Comparison of ENCODE assay signal across 24 mouse cellular contexts in genomic region chr5:65794202-65794601, GRCm38 (mm10). TPM values are rescaled to one million over a fixed set of nuclear protein-coding genes. Genes with fewer than 3 reads are reported as not detected.
A peak's percentile ranks its signal among the peaks of the same experiment; 100 is the strongest.
DNase-seq lines count a peak whose midpoint lies in the region; ATAC-seq and TF ChIP-seq lines count a peak whose summit lies in the region.
"Had no signal": no experiment of that assay in that cellular context is flagged by ENCODE, and none has a peak within 500 bp of the region (broad histone marks: within the 10 kb centered on the region; RNA-seq: fewer than 3 reads in every experiment).

No protein-coding gene starts in this region.

- DNase-seq in heart, postnatal 0 days (ENCODE audit: low spot score) = no peak
- DNase-seq in heart, postnatal 36 days = no peak
- peak; percentile 57 for DNase-seq in midbrain, embryonic 11.5 days (ENCODE audit: low spot score, missing footprints)
- peak; percentile 23 for DNase-seq in c-Kit-positive CD71-positive TER-119-negative erythroid progenitor cells, embryonic 14.5 days (ENCODE audit: low read depth)
- peak; percentile 4 for DNase-seq in retina, postnatal 7 days (ENCODE audit: low read depth, low spot score)
- no peak for DNase-seq in cerebellum, adult 9-11 months
- DNase-seq: adrenal gland, postnatal 14 days; cerebellum, adult 11 months; cerebellum, postnatal 10 days; kidney, adult 9 months; kidney, postnatal 14 days; layer of hippocampus, postnatal 36 days; lung, postnatal 36 days; right cerebral cortex, postnatal 14 days; spleen, adult 18-20 months had no signal

- intact Hi-C loops in heart, postnatal 36 days (cut with DNase I) = no loop called here

- no peak for TF ChIP-seq CTCF in heart, postnatal 0 days (IDR thresholded peaks at IDR 0.05; ENCODE audit: low read depth)

- ATAC-seq in heart, postnatal 0 days (ENCODE audit: insufficient read depth, low read depth) = no peak
- no peak for ATAC-seq in midbrain, embryonic 11.5 days (ENCODE audit: low FRiP score)
- no peak for ATAC-seq in midbrain, embryonic 16.5 days
- no peak for ATAC-seq in inflammation-experienced regulatory T-cells, adult 6 months
- ATAC-seq: forebrain, embryonic 13.5 days; intestine, embryonic 15.5 days had no signal

- no peak overlapping the region for H3K4me2 ChIP-seq in heart, postnatal 0 days (ENCODE audit: low read depth, low read length)
- H3K4me2 ChIP-seq in midbrain, embryonic 11.5 days = no peak overlapping the region
- no peak overlapping the region for H3K4me2 ChIP-seq in midbrain, embryonic 16.5 days (ENCODE audit: low read length)
- H3K4me2 ChIP-seq: embryonic facial prominence, embryonic 12.5 days; forebrain, embryonic 13.5 days; heart, embryonic 15.5 days; hindbrain, embryonic 15.5 days; intestine, embryonic 15.5 days; limb, embryonic 13.5 days had no signal

- H3K27ac ChIP-seq in heart, postnatal 0 days (ENCODE audit: low read depth) = peak overlapping the region; percentile 25; the same call in 1 of the 2 replicates
- H3K27ac ChIP-seq in midbrain, embryonic 11.5 days (ENCODE audit: low read depth, low read length) = no peak overlapping the region
- no peak overlapping the region for H3K27ac ChIP-seq in midbrain, embryonic 16.5 days (ENCODE audit: low read length)
- H3K27ac ChIP-seq: embryonic facial prominence, embryonic 12.5 days; forebrain, embryonic 13.5 days; heart, embryonic 15.5 days; hindbrain, embryonic 15.5 days; intestine, embryonic 15.5 days; limb, embryonic 13.5 days had no signal

- H3K36me3 ChIP-seq in heart, postnatal 0 days (replicated peaks; ENCODE audit: control insufficient read depth, insufficient read depth, low read length) = peaks cover 28% of the 10 kb centered on the region; the same call in 1 of the 2 replicates
- peaks cover 6% of the 10 kb centered on the region for H3K36me3 ChIP-seq in midbrain, embryonic 11.5 days (ENCODE audit: control insufficient read depth, insufficient read depth, low read length)
- peaks cover 5% of the 10 kb centered on the region; the same call in 1 of the 2 replicates for H3K36me3 ChIP-seq in midbrain, embryonic 16.5 days (ENCODE audit: control insufficient read depth, insufficient read depth, low read length)

- no peaks in the 10 kb centered on the region for H3K9me3 ChIP-seq in heart, postnatal 0 days (replicated peaks; ENCODE audit: control insufficient read depth, low read length)
- H3K9me3 ChIP-seq in midbrain, embryonic 11.5 days (ENCODE audit: control insufficient read depth, low read length) = no peaks in the 10 kb centered on the region
- no peaks in the 10 kb centered on the region for H3K9me3 ChIP-seq in midbrain, embryonic 16.5 days (replicated peaks; ENCODE audit: control insufficient read depth, low read length, poor library complexity, severe bottlenecking)
- H3K9me3 ChIP-seq: embryonic facial prominence, embryonic 12.5 days; forebrain, embryonic 13.5 days; heart, embryonic 15.5 days; hindbrain, embryonic 15.5 days; intestine, embryonic 15.5 days; limb, embryonic 13.5 days had no signal

- 70% methylated on average over 3 of the region's 3 CpGs for WGBS in heart, postnatal 0 days
- WGBS in midbrain, embryonic 11.5 days = 97% methylated on average over 3 of the region's 3 CpGs
- WGBS in midbrain, embryonic 16.5 days = 89% methylated on average over 3 of the region's 3 CpGs

- H3K27me3 ChIP-seq in heart, postnatal 0 days (ENCODE audit: control insufficient read depth, insufficient read depth, low read length) = no peaks in the 10 kb centered on the region
- no peaks in the 10 kb centered on the region for H3K27me3 ChIP-seq in midbrain, embryonic 11.5 days (ENCODE audit: control insufficient read depth, insufficient read depth, low read length)
- H3K27me3 ChIP-seq in midbrain, embryonic 16.5 days (ENCODE audit: control insufficient read depth, insufficient read depth, low read depth, low read length) = no peaks in the 10 kb centered on the region
- H3K27me3 ChIP-seq: embryonic facial prominence, embryonic 12.5 days; forebrain, embryonic 13.5 days; heart, embryonic 15.5 days; hindbrain, embryonic 15.5 days; intestine, embryonic 15.5 days; limb, embryonic 13.5 days had no signal

- no peak overlapping the region for H3K9ac ChIP-seq in heart, postnatal 0 days (replicated peaks; ENCODE audit: low read depth, low read length)
- H3K9ac ChIP-seq in midbrain, embryonic 11.5 days (ENCODE audit: low read length) = no peak overlapping the region
- H3K9ac ChIP-seq in midbrain, embryonic 16.5 days (ENCODE audit: low read depth, low read length) = no peak overlapping the region
- H3K9ac ChIP-seq: embryonic facial prominence, embryonic 12.5 days; forebrain, embryonic 13.5 days; heart, embryonic 15.5 days; hindbrain, embryonic 15.5 days; intestine, embryonic 15.5 days; limb, embryonic 13.5 days had no signal

- H3K4me1 ChIP-seq in heart, postnatal 0 days (ENCODE audit: control insufficient read depth, insufficient read depth) = no peaks in the 10 kb centered on the region
- H3K4me1 ChIP-seq in midbrain, embryonic 11.5 days (ENCODE audit: control insufficient read depth, insufficient read depth, low read length) = no peaks in the 10 kb centered on the region
- no peaks in the 10 kb centered on the region for H3K4me1 ChIP-seq in midbrain, embryonic 16.5 days (ENCODE audit: control insufficient read depth, insufficient read depth, low read length)
- H3K4me1 ChIP-seq: embryonic facial prominence, embryonic 12.5 days; forebrain, embryonic 13.5 days; heart, embryonic 15.5 days; hindbrain, embryonic 15.5 days; intestine, embryonic 15.5 days; limb, embryonic 13.5 days had no signal

- no peak for TF ChIP-seq EP300 in heart, postnatal 0 days (IDR thresholded peaks at IDR 0.05; ENCODE audit: low read depth)

- H3K4me3 ChIP-seq in heart, postnatal 0 days (ENCODE audit: low read depth, low read length) = no peak overlapping the region
- no peak overlapping the region for H3K4me3 ChIP-seq in midbrain, embryonic 11.5 days (ENCODE audit: low read depth, low read length)
- no peak overlapping the region for H3K4me3 ChIP-seq in midbrain, embryonic 16.5 days (ENCODE audit: low read depth, low read length)
- H3K4me3 ChIP-seq: embryonic facial prominence, embryonic 12.5 days; erythroblast, embryonic 14.5 days; forebrain, embryonic 13.5 days; heart, embryonic 15.5 days; hindbrain, embryonic 15.5 days; intestine, embryonic 15.5 days; limb, embryonic 13.5 days had no signal

RNA-seq across cellular contexts. Expression of gene N4bp2, which starts 30.9 kb away (rescaled TPM):
- total RNA-seq in heart, postnatal 0 days (2014; rRNA removed; ENCODE audit: low replicate concordance) = 10.5 and 18.6 TPM in 2 replicates
- 6.0 and 8.0 TPM in 2 replicates for polyA plus RNA-seq in heart, postnatal 0 days (2015; fragmentation: Nextera tagmentation; extraction: Ambion mirVana)
- 10 to 100 TPM; 13.5 to 14.6 TPM for total RNA-seq in heart, postnatal 36 days (2021)
- polyA plus RNA-seq in midbrain, embryonic 11.5 days (2014; fragmentation: Nextera tagmentation; extraction: Ambion mirVana) = 40.1 and 43.1 TPM in 2 replicates
- polyA plus RNA-seq in midbrain, embryonic 16.5 days (2015; fragmentation: Nextera tagmentation; extraction: Ambion mirVana) = 14.2 and 19.0 TPM in 2 replicates
- 1 to 10 TPM; 4.6 to 8.5 (median 8.1) TPM for polyA plus RNA-seq in inflammation-experienced regulatory T-cells, adult 6 months (2017; shearing (Covaris generic))

Comparison
In these comparisons a context has a peak if more than half of its experiments do, and no peak if none do; other contexts are left out.
1. DNase-seq: peak in midbrain, embryonic 11.5 days (single experiment), c-Kit-positive CD71-positive TER-119-negative erythroid progenitor cells, embryonic 14.5 days (single experiment) and retina, postnatal 7 days (single experiment); none in heart, postnatal 0 days (single experiment), heart, postnatal 36 days (0 of 2) and cerebellum, adult 9-11 months (single experiment).